Mouse (Mus musculus): ENCODE results near the gene Gast.
A peak's percentile ranks its signal among the peaks of the same experiment; 100 is the strongest.
"Not testable (repeated sequence)": the region's sequence is repeated elsewhere in the genome, so short reads cannot be mapped to it uniquely, and the experiment has no call there.

The Gast gene

GRCm38 (mm10) chr11:100333944-100334457 lies at the start of gene Gast:
Gast (plus strand) TSS chr11:100334407.
- DNase-seq (ENCODE audit: low spot score): no peak

GRCm38 (mm10) chr11:100284988-100285387 lies 49.2 kb upstream of the Gast start:
- no peak for DNase-seq (ENCODE audit: low spot score)

DNA sequence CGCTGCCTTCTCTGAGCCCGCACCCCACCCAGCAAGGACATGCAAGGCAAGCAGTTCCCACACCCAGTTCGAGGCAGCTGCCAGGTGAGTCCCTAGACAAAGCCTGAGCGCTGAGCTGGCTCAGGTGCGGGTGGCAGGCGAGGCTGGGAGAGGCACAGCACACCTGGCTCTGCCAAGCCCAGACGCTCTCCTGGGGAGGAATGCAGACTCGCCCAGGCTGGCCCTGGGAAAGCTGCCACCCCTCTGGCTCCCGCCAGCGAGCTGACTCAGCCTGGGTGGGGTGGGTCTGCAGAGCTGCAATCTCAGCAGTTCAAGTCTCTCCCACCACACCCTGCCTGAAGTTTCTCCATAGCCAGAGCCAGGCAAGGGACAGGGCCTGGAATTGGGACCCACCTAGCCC lies 47.2 kb upstream of the Gast start:
- no peak for DNase-seq (ENCODE audit: low spot score)

DNA sequence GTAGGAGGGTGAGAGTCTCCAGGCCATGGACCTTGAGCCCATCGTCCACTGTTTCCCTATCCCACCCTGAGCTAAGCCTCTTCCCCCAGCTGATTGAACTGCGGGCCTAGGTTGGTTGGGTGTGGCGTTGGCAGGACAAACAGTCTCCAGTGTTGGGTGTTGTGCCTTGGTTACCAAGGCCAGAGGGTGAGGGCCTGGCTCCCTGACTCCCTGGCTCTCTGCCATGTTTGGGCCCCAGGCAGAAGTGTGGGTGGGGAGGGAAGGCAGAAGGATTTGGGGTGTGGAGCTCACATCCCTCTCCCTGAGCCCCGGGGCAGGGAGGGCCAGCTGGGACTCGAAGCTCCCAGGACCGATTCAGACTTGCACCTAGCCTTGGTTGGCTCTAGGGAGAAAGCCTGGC lies 45.3 kb upstream of the Gast start:
- DNase-seq (ENCODE audit: low spot score): no peak

GRCm38 (mm10) chr11:100290235-100290634 lies 44.0 kb upstream of the Gast start:
- no peak for DNase-seq (ENCODE audit: low spot score)

GRCm38 (mm10) chr11:100292884-100293283 lies 41.3 kb upstream of the Gast start:
- DNase-seq (ENCODE audit: low spot score): no peak

DNA sequence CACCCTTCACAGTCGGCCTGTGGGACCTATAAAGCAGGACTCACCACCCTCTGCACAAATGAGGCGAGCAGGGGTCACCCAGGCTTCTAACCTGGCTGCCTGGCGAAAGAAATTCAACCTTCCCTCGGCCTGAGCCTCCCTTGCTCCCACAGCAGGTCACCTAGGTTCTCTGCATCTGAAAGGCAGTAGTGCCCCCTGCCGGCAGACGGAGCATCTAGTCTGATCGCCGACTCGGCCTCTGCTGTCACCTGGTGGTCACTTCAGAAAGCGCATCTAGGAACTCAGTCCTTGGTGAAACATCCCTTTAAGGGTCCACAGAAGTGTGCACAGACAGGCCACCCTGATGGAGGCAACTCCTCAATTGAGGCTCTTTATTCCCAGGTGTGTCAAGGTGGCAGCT lies 38.9 kb upstream of the Gast start:
- DNase-seq (ENCODE audit: low spot score): peak; percentile 68

DNA sequence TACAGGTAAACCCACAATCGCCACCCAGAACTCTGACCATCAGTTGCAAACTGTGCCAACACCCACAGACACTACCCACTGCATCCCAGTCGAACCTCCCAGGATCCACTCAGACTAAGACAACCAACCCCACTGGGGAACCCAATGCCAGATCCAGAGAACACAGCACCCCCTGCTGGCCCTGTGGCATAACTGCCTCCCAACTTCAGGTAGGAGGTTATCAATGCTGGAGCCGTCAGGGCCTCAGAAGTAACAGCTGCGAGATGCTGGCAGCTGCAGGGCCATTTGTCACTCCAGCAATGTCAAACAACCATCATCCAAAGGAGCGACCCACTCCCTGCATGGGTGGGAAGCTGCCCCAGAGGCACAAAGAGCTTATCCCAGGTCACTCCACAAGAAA lies 36.4 kb upstream of the Gast start:
- DNase-seq (ENCODE audit: low spot score): no peak

DNA sequence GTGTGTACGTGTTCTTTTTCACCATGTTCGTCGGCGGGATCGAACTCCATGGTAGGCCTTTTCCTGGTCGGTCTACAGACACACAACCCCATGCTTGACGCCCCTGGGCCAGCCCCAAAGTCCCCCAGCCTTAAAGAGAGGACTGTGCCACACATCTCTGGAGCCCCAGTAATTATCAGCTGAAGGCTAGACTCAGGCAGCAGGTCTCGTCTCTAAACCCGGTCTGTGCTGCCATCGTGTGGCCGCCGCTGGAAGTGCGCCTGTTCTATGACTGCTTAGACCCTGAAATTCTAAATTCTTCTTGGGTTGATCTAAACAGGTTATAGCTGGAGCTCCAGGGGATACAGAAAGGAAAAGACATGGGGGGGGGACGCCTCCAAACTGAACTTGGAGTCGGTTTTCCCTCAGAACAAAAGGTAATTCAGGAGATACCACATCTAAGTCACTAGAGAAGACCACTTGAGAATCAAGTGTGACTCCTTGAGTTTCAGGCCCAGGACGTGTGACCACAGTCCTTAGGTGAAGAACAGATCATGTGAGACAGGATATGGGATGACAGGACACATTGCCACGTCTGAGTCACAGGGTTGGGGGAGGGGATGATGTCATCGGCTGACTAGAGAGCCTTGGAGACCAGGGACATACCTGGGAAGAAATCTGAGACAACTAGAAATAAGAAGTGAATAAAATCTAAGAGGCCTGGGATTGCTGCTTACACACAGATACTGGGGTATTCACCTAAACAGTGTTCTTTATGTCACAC lies 35.8 kb upstream of the Gast start:
- DNase-seq (ENCODE audit: low spot score): peak; percentile 76

DNA sequence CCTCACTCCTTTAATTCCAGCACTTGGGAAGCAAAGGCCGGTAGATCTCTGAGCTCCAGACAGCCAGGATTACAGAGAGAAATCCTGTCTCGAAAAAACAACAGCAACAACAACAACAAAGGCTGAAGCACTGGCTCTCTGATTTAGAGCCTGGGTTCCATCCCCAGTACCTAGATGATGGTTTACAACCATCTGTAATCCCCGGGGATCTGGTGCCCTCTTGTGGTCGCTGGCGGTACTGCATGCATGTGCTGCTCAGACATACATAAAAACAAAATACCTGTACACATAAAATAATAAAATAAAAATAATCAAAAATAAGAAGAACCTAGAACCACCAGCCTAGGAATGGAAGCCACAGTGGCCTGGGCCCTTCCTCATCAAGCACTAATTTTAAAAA lies 33.9 kb upstream of the Gast start:
- peak; percentile 72 for DNase-seq (ENCODE audit: low spot score)

- DNase-seq (ENCODE audit: low spot score): no peak
Observed at GRCm38 (mm10) chr11:100301292-100301691, 32.9 kb upstream of the Gast start.

- no peak for DNase-seq (ENCODE audit: low spot score)
Observed at GRCm38 (mm10) chr11:100307900-100308299, 26.3 kb upstream of the Gast start.

GRCm38 (mm10) chr11:100308672-100309071 lies 25.5 kb upstream of the Gast start:
- DNase-seq (ENCODE audit: low spot score): not testable (repeated sequence)

DNA sequence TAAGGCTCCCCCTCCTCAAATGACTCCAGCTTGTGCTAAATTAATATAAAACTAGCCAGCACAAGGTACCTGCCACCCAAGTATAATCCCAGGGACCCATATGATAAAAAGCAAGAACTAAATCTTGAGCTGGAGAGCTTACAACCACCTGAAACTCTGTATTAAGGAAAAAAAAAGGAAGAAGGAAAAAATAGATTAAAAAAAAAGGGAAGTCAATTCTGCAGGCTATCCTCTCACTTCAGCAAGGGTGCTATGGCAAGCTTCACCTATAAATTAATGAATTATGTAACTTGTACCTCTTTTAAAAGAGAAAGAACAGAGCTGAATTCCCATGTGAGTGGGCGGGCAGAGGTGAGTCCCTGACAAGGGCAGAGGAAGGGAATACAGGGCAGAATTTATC lies 22.6 kb upstream of the Gast start:
- DNase-seq (ENCODE audit: low spot score): no peak

DNA sequence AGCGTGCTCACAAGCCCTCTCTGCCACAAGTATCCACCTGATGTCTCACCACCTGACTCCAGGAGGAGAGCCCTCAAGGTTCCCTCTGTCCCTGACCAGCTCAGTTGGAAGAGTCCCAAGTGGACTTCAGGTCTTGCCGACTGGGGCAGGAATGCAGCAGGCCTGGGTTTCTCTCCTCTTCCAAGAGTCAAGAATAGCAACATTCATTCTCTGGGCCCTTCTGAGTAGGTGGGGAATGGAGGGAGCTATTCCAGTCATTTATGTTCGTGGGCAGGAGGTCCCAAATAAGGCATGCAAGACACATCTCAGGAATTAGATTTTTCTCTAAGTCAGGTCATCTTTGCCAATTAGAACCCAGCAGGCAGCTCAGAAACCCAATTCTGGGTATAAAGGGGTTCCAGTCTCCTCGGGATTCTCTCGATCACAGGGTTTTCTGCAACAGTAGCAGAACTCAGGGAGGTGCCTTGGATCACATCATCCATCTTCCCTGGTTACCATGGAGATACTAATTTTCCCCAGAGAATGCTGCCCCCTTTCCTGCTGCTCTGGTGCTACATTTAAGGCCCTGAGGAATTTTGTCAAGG lies 22.0 kb upstream of the Gast start:
- no peak for DNase-seq (ENCODE audit: low spot score)

DNA sequence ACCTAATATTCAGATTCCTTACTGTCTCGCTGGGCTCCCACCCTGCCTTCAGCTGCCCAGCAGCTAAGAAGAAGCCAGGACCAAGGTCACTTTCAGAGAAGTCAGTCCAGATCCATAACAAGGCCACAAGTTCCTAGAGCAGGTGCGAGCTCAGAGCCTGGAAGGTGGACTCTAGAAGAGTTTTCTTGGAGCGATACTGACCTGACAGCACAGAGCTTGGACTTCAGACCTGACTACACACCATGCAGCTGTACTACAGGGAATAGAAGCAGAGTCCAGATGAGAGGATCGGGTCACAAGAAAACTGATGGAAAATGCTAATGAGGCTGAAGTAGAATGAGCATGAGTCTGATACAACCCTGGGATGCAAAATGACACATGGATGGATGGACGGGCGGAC lies 20.8 kb upstream of the Gast start:
- DNase-seq (ENCODE audit: low spot score): no peak

DNA sequence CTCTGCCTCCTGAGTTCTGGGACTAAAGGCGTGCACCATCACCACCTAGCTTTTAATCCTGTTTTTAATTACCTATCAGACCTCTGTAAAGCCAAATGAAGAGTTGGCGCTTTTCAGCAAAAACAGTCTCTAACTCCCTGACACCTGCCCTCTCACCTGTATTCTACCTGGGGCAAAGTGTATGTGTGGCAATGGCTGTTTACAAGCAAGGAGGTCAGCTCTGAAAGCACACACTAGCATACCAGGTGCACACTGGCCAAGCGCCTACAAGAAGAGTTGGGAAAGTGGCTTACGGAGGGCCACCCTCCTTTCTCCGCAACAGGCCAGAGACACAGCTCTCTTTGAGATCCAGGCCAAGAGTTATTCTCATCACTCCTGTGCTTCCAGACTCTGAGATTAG lies 18.8 kb upstream of the Gast start:
- DNase-seq (ENCODE audit: low spot score): no peak

DNA sequence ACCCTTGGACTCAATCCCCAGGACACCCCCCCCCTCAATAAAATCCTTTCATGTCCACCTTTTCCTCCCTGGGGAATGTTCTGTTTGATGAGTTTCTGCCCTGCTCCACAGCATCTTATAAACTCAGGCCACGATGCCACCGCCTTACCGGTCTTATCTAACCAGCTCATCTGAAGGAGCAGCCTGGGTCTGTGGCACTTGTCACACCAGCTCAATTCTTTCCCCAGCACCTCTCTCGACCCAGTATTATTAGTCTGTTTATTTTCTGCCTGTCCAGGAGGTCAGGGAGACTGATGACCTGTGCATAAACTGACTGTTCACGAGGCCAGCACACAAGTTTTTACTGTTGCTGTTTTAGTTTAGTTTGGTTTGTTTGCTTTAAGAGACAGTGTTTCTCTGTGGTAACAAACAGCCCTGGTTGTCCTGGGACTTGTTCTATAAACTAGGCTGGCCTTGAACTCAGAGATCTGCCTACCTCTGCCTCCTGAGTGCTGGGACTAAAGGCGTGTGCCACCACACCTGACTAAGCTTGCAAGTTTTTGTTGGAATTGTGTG lies 16.3 kb upstream of the Gast start:
- no peak for DNase-seq (ENCODE audit: low spot score)

DNA sequence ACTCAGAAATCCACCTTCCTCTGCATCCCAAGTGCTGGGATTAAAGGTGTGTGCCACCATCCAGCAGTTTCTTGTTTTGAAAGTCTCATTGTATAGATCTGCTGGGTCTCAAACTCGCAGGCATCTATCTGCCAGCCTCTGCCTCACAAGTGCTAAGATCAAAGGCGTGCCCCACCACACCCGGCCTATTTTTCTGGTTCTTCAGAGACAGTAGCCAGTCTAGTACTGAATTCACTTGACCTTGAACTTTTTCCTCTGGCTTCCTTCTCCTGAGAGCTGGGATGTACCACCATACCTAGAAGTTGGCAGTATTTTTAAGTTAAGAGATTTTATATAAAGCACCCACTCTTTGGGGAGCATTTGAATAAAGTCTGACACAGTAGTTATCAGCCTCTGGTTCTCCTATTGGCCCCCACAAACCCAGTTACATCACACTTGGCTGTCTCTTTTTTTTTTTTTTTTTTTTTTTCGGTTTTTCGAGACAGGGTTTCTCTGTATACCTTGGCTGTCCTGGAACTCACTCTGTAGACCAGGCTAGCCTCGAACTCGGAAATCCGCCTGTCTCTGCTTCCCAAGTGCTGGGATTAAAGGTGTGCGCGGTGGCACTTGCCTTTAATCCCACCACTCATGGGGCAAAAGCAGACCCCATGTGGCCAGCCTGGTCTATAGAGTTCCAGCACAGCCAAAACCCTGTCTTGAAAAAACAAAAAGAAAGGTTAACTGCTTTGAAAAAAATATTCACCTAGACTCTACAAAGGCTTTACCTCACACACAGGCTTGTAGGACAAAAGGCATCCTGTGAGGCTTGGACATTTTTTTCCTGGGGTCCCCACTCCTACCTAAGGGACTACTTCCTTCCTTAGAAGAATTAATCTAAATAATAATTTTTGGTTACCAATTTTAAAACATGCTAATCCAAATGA lies 15.4 kb upstream of the Gast start:
- DNase-seq (ENCODE audit: low spot score): peak; percentile 38

- DNase-seq (ENCODE audit: low spot score): peak; percentile 100
Observed at GRCm38 (mm10) chr11:100319492-100320171, 14.6 kb upstream of the Gast start, which contains the start of gene Eif1. Eif1 (plus strand) TSS chr11:100319885.

DNA sequence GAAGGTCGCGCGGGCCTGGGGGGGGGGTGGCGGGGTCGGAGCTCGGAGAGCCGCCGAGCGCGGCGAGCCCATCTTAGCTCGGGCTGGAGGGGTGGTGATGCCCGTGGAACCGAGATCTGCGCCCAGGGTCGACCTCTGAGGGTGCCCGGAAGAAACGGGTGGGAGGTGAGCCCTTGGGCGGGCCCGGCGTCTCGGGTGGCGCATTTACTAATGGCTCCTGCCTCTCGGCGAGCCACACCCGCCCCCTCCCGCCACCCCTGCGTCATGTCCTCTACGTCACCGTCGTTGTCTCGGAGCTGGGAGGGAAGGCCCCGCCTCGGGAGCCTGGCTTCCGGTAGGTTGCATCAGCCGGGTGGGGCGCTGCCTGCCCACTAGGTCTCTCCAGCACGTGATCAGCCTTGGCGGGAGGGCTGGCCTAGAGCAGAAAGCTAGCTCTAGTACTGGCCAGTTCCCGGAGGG lies 14.0 kb upstream of the Gast start:
- peak; percentile 90 for DNase-seq (ENCODE audit: low spot score)

Measured in spleen, adult 12 weeks (tissue).